Mouse (Mus musculus) adipose tissue, adult 10 weeks (tissue): ENCODE results near the gene Pam. TPM values are rescaled to one million over a fixed set of nuclear protein-coding genes. Genes with fewer than 3 reads are reported as not detected.

Experiments used
- polyA plus RNA-seq: library from polyadenylated mRNA; stranded (reverse); fragments of 350-450 nt; fragmentation: Illumina TruSeq; extraction: RNeasy Lipid Tissue Mini Kit (QIAGEN cat#74804); gene quantifications from one replicate; pipeline ENCODE4 v1.2.3, GENCODE M21; 2014; ENCODE audit warnings: low read depth, low replicate concordance

The Pam gene
- polyA plus RNA-seq: 63.4 TPM

DNA sequence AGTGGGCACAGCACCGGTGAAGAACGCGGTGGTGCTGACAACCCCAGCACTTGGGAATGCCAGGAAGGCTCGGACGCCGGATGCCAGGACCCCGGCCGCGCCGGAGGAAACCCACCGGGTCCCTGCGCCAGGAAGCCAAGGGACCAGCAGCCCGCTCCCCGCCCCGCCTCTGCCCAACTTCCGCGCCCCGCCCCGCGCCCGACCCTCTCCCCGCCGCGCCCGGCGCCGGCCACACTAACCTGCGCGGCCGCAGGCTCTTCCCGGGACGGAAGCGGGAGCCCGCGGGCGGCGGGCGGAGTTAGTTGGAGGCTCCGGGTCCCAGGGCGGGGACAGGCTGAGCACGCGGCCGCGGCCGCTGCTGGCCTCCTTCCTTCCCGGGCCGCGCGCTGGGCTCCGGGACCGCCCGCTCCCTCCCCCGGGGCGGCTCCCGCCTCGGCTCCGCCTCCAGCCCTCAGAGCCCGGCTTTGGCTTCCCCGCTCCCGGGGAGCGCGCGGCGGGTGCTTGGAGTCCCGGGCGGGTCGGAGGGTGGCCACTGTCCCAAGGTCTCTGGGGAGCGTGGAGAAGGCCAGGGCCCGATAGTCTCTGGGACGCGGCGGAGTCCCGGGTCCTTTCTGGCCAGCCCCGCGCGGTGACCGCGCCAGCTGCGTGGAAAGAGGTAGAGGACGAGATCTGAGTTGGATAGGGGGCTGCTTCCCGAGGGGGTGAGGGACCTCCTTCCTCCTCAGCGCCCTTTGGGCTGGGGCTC is at the start of gene Pam:
TSS of gene Pam (minus strand) at position 401 of the 745 bp plus-strand sequence.

DNA sequence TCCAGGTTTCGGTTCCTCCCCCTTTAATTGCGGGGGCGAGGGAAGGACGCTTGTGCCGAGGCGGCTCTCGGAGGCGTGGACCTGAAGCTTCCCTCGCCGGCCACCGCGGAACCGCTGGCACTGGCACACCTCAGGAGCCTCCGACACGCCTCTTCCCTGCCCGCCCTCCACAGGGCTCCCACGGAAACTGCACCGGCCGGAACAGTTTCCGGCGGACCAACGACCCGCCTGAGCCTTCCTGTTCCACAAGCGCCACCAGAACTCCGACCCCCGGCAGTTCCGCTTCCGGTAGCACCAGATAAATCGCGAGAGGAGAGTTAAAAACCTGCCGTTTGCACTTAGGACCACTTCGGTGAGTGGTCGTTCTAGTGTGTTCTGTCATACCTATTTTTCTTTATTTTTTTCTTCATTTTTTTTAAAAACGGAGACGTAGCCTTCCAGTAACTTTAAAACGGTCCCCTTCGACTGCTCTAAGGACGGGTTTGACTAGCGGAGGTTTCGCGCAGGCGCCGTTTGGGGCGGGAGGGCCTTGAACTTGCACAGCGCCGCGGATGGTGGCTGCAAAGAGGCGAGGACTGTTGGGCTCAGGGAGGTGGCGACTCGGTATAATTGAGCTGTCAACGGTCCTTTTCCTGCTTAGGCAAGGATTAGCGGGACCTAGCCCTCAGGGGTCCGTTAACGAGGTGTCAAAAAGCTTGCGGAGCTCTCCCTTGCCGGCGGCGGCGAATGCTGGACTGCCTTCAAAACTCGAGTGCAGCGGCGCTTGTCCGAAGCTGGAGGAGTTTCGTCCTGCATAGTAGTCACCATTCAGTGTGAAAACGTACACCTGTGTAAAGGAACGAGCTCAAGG is 325.3 kb downstream of the Pam start, which contains the start of the genes Gin1 and Ppip5k2:
TSS of gene Gin1 (plus strand) at position 269 of the 850 bp plus-strand sequence.
TSS of gene Ppip5k2 (minus strand) at position 508 of the 850 bp plus-strand sequence.

